Mouse (Mus musculus) adipose tissue, adult 10 weeks (tissue): ENCODE measurements around the gene Olfr214. TPM values are rescaled to one million over a fixed set of nuclear protein-coding genes. Genes with fewer than 3 reads are reported as not detected.

Experiments
- polyA plus RNA-seq: library from polyadenylated mRNA; stranded (reverse); fragments of 350-450 nt; fragmentation: Illumina TruSeq; extraction: RNeasy Lipid Tissue Mini Kit (QIAGEN cat#74804); gene quantifications from one replicate; pipeline ENCODE4 v1.2.3, GENCODE M21; 2014; ENCODE audit warnings: low read depth, low replicate concordance

The Olfr214 gene
- polyA plus RNA-seq: not detected

GRCm38 (mm10) chr6:116553935-116554334 is at the start of gene Olfr214:
Olfr214 (plus strand) TSS chr6:116554235.

GRCm38 (mm10) chr6:116506302-116507003 is 47.6 kb upstream of the Olfr214 start, which contains the start of gene Olfr212:
Olfr212 (plus strand) TSS chr6:116506516.

GRCm38 (mm10) chr6:116538156-116538555 is 15.9 kb upstream of the Olfr214 start, which contains the start of gene Olfr213:
Olfr213 (plus strand) TSS chr6:116538456.

GRCm38 (mm10) chr6:116550841-116551240 is 3.2 kb upstream of the Olfr214 start, which contains the start of gene Gm5580:
Gm5580 (plus strand) TSS chr6:116551141.

GRCm38 (mm10) chr6:116584095-116584494 is 30.1 kb downstream of the Olfr214 start, which contains the start of gene Olfr215:
Olfr215 (minus strand) TSS chr6:116584195.

Other genes with a start within 250 kb of the Olfr214 start
- 95.9 TPM for gene March8, start 216.2 kb upstream of the Olfr214 start, polyA plus RNA-seq
- 14.9 TPM for gene Alox5, start 93.1 kb upstream of the Olfr214 start, polyA plus RNA-seq
- not detected for gene Olfr211, start 65.1 kb upstream of the Olfr214 start, polyA plus RNA-seq
- gene Olfr212, start 47.7 kb upstream of the Olfr214 start, polyA plus RNA-seq: not detected
- gene Olfr213, start 15.8 kb upstream of the Olfr214 start, polyA plus RNA-seq: not detected
- gene Gm5580, start 3.1 kb upstream of the Olfr214 start, polyA plus RNA-seq: not detected
- gene Olfr215, start 30.0 kb downstream of the Olfr214 start, polyA plus RNA-seq: not detected
- 16.1 TPM for gene Zfp422, start 74.8 kb downstream of the Olfr214 start, polyA plus RNA-seq
- gene Depp1, start 96.4 kb downstream of the Olfr214 start, polyA plus RNA-seq: 41.0 TPM
- 13.8 TPM for gene Rassf4, start 119.7 kb downstream of the Olfr214 start, polyA plus RNA-seq
- not detected for gene Tmem72, start 162.7 kb downstream of the Olfr214 start, polyA plus RNA-seq